Mouse (Mus musculus) liver, postnatal 0 days (tissue): ENCODE results near the gene Tmpo. TPM values are rescaled to one million over a fixed set of nuclear protein-coding genes. Genes with fewer than 3 reads are reported as not detected.

Source experiments
- ATAC-seq: fragments of 200-750 bp; cut with Nextera tagmentation; 2 replicates; pipeline ENCODE4 v1.8.0; 2017; ENCODE audit warnings: mild to moderate bottlenecking, moderate library complexity
- DNase-seq: peaks from one replicate; pipeline ENCODE4 v3.0.0-alpha.2; 2016
- H3K27ac ChIP-seq: fragments of 300-500 bp; sonication (generic); 2 replicates; pipeline ENCODE4 v1.5.1; 2014; ENCODE audit warnings: antibody characterized with exemption, moderate library complexity, mild to moderate bottlenecking, low read depth
- H3K27me3 ChIP-seq: fragments of 300-500 bp; sonication (generic); 2 replicates; pipeline ENCODE4 v1.6.1; 2014; ENCODE audit warnings: low read length, control low read depth, mixed read lengths; ENCODE audit not compliant: insufficient read depth
- H3K36me3 ChIP-seq: fragments of 300-500 bp; sonication (generic); replicated peaks from 2 replicates; pipeline ENCODE4 v1.6.1; 2014; ENCODE audit warnings: mild to moderate bottlenecking, control low read depth, low read length, moderate library complexity, mixed read lengths; ENCODE audit not compliant: insufficient read depth
- H3K4me1 ChIP-seq: fragments of 300-500 bp; sonication (generic); 2 replicates; pipeline ENCODE4 v1.6.1; 2014; ENCODE audit warnings: antibody characterized with exemption, mild to moderate bottlenecking, control low read depth; ENCODE audit not compliant: insufficient read depth
- H3K4me2 ChIP-seq: fragments of 300-500 bp; sonication (generic); 2 replicates; pipeline ENCODE4 v1.6.1; 2014; ENCODE audit warnings: low read depth, mild to moderate bottlenecking, low read length, moderate library complexity, mixed read lengths
- H3K4me3 ChIP-seq: fragments of 300-500 bp; sonication (generic); 2 replicates; pipeline ENCODE4 v1.5.1; 2014; ENCODE audit warnings: low read depth, low read length
- H3K9ac ChIP-seq: fragments of 300-500 bp; sonication (generic); replicated peaks from 2 replicates; pipeline ENCODE4 v1.6.1; 2014; ENCODE audit warnings: mild to moderate bottlenecking, moderate library complexity
- H3K9me3 ChIP-seq: fragments of 300-500 bp; sonication (generic); 2 replicates; pipeline ENCODE4 v1.6.1; 2016; ENCODE audit warnings: mild to moderate bottlenecking, control low read depth, low read length, mixed read lengths
- CTCF ChIP-seq: sonication (generic); IDR thresholded peaks from 2 replicates; pipeline ENCODE4 v1.5.1; 2016; ENCODE audit warnings: antibody characterized with exemption, low read depth
- EP300 ChIP-seq: IDR thresholded peaks from 2 replicates; pipeline ENCODE4 v1.6.1; 2016; ENCODE audit warnings: antibody characterized with exemption, low read depth, mild to moderate bottlenecking
- WGBS: fragments of 180-500 bp; shearing (Covaris S2); extraction: QIAGEN DNeasy Blood & Tissue Kit; methylation state at CpG from one replicate; pipeline ENCODE4 v1.1.7; 2014; ENCODE audit not compliant: insufficient replicate concordance; 5-methylcytosine and 5-hydroxymethylcytosine counted together
- polyA plus RNA-seq: library from polyadenylated mRNA; unstranded; fragments of >200 nt; fragmentation: Nextera tagmentation; extraction: Ambion mirVana; gene quantifications from 2 replicates; pipeline ENCODE4 v1.2.1, GENCODE M21; 2015

The Tmpo gene
- polyA plus RNA-seq, 1 experiment from 2014 or later: 64.1 TPM

DNA sequence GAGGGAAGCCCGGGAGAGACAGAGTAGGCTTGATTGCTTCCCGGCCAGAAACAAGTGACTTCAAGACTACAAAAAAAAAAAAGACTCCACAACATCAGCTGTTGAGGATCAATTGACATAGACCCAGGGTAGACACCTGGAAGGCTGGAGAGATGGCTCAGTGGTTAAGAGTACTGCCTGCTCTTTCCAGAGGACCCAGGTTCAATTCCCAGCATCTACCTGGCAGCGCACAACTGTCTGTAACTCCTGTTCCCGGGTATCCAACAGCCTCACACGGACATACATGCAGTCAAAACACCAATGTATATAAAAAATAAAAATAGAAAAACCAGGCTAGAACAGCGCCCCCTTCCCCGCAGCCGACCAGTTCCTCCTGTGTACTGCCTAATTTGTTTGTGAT lies 16.6 kb upstream of the Tmpo start:
- Histone ChIP-seq H3K4me3 (no peak overlapping the region), H3K9me3 (no peaks in the 10 kb centered on the region; the same call in 1 of the 2 replicates), H3K4me2 (no peak overlapping the region), H3K36me3 (no peaks in the 10 kb centered on the region), H3K27me3 (no peaks in the 10 kb centered on the region), H3K4me1 (no peaks in the 10 kb centered on the region), H3K27ac (no peak overlapping the region), H3K9ac (no peak overlapping the region)
- no peak for DNase-seq
- no peak for ATAC-seq
- 87% methylated on average over 8 of the region's 8 CpGs for WGBS
- TF ChIP-seq EP300 (no peak), CTCF (no peak)

DNA sequence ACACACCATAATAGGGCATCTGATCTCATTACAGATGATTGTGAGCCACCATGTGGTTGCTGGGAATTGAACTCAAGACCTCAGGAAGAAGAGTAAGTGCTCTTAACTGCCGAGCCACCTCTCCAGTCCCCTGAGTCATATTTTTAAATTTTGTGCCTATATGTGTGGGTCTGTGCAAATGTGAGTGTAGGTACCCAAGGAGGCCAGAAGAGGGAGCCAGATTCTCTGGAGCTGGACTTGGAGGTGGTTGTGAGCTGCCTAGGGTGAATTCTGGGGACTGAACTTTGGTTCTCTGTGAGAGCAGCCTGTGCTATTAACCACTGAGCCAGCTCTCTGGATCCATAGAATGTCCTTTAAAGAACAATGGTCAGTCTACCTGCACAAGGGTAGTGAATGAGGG lies 15.7 kb upstream of the Tmpo start:
- DNase-seq (no peak), ATAC-seq (no peak)
- no peaks in the 10 kb centered on the region for H3K27me3 ChIP-seq
- no peak overlapping the region for H3K4me3 ChIP-seq
- H3K27ac ChIP-seq: no peak overlapping the region
- H3K4me1 ChIP-seq: no peaks in the 10 kb centered on the region
- no peak overlapping the region for H3K9ac ChIP-seq
- no peak overlapping the region for H3K4me2 ChIP-seq
- H3K9me3 ChIP-seq: no peaks in the 10 kb centered on the region; the same call in 1 of the 2 replicates
- 76% methylated on average over 1 of the region's 1 CpGs for WGBS
- H3K36me3 ChIP-seq: no peaks in the 10 kb centered on the region
- TF ChIP-seq EP300 (no peak), CTCF (peak; percentile 30; the same call in 1 of the 2 replicates)

DNA sequence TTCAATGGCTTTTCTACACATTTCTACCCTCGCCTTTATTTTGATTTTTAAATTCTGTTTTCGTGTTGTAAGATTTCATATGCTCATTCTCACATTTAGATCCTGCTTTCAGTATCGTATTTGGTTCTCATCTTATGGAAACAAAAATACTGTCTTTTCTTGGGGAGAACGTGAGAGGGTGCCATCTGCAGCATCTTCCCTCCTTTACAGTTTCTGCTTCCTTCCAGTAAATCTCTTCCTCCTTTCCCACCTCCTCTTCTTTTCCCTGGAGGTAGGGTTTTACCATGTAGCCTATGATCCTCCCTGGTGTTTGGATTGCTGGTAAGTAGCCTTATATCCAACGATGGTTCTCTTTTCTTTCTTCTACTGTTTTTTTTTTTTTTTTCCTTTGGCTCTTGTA lies 14.6 kb upstream of the Tmpo start:
- no peak overlapping the region for H3K27ac ChIP-seq
- H3K4me1 ChIP-seq: no peaks in the 10 kb centered on the region
- 79% methylated on average over 5 of the region's 5 CpGs for WGBS
- no peaks in the 10 kb centered on the region for H3K27me3 ChIP-seq
- no peaks in the 10 kb centered on the region for H3K36me3 ChIP-seq
- H3K4me3 ChIP-seq: no peak overlapping the region
- no peak overlapping the region for H3K4me2 ChIP-seq
- DNase-seq (no peak), ATAC-seq (no peak)
- TF ChIP-seq CTCF: no peak
- TF ChIP-seq EP300: no peak
- no peak overlapping the region for H3K9ac ChIP-seq
- no peaks in the 10 kb centered on the region for H3K9me3 ChIP-seq

- H3K9me3 ChIP-seq: no peaks in the 10 kb centered on the region
- no peak overlapping the region for H3K9ac ChIP-seq
- H3K4me3 ChIP-seq: no peak overlapping the region
- no peak overlapping the region for H3K4me2 ChIP-seq
- peak overlapping the region; percentile 35; the same call in 1 of the 2 replicates for H3K27ac ChIP-seq
- no peaks in the 10 kb centered on the region for H3K36me3 ChIP-seq
- no peaks in the 10 kb centered on the region for H3K27me3 ChIP-seq
- TF ChIP-seq CTCF: no peak
- TF ChIP-seq EP300: no peak
- 72% methylated on average over 14 of the region's 14 CpGs for WGBS
- peak; percentile 39 for DNase-seq
- ATAC-seq: peak; percentile 62; the same call in 1 of the 2 replicates
- no peaks in the 10 kb centered on the region for H3K4me1 ChIP-seq
These were observed 14.0 kb upstream of the Tmpo start for GRCm38 (mm10) chr10:91195091-91195490.

DNA sequence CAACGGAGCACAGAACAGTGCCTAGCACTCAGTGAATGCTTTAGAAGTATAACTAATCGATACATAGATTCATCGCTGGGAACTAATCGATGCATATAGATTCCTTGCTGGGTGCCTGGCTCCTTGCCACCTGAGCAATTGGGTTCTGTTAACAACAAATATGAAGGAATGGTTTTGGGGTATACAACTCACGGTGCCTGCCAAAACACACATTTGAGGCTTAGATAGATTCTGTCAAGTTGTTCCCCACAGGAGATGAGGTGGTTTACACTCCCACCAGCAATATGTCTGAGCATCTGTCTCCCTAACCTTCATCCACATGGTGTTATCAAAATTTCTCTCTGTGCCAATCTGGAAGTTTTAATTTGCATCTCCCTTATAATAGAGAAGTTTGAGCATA lies 10.7 kb upstream of the Tmpo start:
- Histone ChIP-seq H3K4me3 (no peak overlapping the region), H3K27ac (no peak overlapping the region), H3K4me2 (no peak overlapping the region), H3K27me3 (no peaks in the 10 kb centered on the region), H3K9me3 (no peaks in the 10 kb centered on the region), H3K36me3 (no peaks in the 10 kb centered on the region), H3K4me1 (no peaks in the 10 kb centered on the region), H3K9ac (no peak overlapping the region)
- TF ChIP-seq CTCF: no peak
- TF ChIP-seq EP300: no peak
- WGBS: 85% methylated on average over 5 of the region's 5 CpGs
- ATAC-seq (no peak), DNase-seq (no peak)

DNA sequence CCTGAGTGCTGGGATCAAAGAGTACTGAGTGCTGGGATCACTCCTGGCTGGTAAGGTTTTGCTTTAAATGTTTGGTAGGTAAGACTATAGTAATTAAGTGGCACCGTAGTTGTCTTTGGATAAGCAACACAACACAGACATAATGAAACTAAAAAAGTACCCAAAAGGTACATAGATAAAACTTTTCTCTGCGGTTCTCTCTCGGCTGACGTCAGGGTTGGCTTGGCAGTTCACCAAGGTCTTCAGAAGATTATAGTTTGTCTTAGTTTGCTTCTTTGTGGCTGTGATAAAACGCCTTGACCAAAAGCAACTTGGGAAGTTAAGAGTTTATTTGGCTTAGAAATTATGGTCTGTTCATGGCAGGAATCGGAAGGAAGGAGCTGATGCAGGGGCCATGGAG lies 8.4 kb upstream of the Tmpo start:
- ATAC-seq: no peak
- no peak for TF ChIP-seq EP300
- TF ChIP-seq CTCF: no peak
- Histone ChIP-seq H3K27ac (no peak overlapping the region), H3K9me3 (no peaks in the 10 kb centered on the region), H3K9ac (no peak overlapping the region), H3K36me3 (no peaks in the 10 kb centered on the region), H3K4me2 (no peak overlapping the region), H3K4me1 (0 out of 2 replicates have a peak, but pooled peaks cover 2% of the 10 kb centered on the region), H3K27me3 (no peaks in the 10 kb centered on the region), H3K4me3 (no peak overlapping the region)
- WGBS: 68% methylated on average over 6 of the region's 6 CpGs
- DNase-seq: no peak

GRCm38 (mm10) chr10:91188684-91189287 lies 7.7 kb upstream of the Tmpo start:
- Histone ChIP-seq H3K9ac (no peak overlapping the region), H3K4me1 (0 out of 2 replicates have a peak, but pooled peaks cover 2% of the 10 kb centered on the region), H3K27me3 (no peaks in the 10 kb centered on the region), H3K4me3 (no peak overlapping the region), H3K27ac (no peak overlapping the region), H3K36me3 (no peaks in the 10 kb centered on the region), H3K9me3 (no peaks in the 10 kb centered on the region), H3K4me2 (no peak overlapping the region)
- DNase-seq (no peak), ATAC-seq (no peak)
- TF ChIP-seq CTCF (no peak), EP300 (no peak)
- WGBS: 72% methylated on average over 5 of the region's 5 CpGs
